Mouse (Mus musculus) frontal cortex, postnatal 36 days (tissue): Measurements from ENCODE around the gene 1810010H24Rik.
A peak's percentile ranks its signal among the peaks of the same experiment; 100 is the strongest.
"Not testable (repeated sequence)": the region's sequence is repeated elsewhere in the genome, so short reads cannot be mapped to it uniquely, and the experiment has no call there.

Source experiments
- DNase-seq, 2 experiments: peaks; one replicate each; pipeline ENCODE4 v3.0.0; 2022; ENCODE audit warnings: low spot score in 2 of 2

1810010H24Rik gene

GRCm38 (mm10) chr11:107041396-107041795 is 15.9 kb downstream of the 1810010H24Rik start:
- DNase-seq = no peak

DNA sequence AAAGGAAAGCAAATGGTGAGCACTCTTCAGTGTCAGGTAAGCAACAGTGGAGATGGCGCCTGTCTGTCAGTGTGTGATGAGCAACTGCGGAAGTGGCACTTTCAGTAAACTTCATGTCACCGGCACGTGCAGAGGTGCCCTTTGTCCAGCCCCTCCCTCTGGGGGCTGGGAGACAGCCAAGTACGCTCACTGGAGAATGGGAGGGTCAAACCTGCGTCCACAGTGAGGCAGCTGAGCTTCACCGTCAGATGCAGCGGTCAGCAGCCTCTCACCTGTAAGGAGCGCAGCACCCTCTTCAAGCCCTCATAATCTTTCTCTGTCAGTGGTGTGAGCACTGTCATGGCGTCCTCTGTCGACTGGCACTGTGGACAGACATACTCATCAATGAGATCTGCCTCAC is 17.9 kb downstream of the 1810010H24Rik start:
- DNase-seq = no peak

- DNase-seq = peak; percentile 63 to 75
These were observed 18.8 kb downstream of the 1810010H24Rik start for GRCm38 (mm10) chr11:107044321-107044720.

GRCm38 (mm10) chr11:107045546-107045945 is 20.1 kb downstream of the 1810010H24Rik start:
- DNase-seq = no peak

DNA sequence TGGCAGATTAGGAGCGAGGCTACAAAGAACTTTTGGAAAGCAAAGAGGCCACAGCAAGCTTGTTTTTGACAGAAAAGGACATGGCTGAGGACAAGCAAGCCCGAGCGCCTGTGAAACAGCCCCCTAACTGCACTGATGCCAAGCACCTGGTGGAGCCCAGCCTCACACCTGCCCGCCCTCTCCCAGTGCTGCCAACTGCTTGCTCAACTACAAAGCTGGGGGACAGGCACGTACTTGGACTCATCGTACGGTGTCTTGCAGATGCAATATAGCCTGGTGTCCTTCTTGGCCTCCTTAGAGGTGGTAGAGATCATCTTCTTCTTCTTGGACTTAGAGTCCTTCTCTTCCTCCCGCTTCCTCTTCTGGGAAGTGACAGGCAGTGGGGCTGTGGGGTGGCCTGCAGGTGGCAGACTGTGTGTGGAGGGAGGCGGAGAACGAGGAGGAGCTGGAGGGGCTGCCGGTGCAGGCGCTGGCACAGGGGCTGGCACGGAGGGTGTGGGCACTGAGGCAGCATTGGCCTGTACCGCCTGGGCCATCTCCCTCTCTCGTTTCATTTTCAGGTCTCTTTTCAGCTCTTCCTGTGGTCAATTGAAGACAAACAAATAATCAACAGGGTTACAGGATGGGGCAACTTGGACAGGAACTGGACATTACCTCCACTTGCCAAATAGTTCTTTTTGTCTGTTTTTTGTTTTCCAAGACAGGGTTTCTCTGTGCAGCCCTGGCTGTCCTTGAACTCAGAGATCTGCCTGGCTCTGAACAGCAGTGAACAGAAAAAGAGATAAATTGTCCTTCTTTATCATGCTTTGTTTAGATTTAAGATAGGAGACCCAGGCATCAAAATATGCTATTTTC is 21.5 kb downstream of the 1810010H24Rik start:
- no peak for DNase-seq

- no peak for DNase-seq
These were observed 29.4 kb downstream of the 1810010H24Rik start for GRCm38 (mm10) chr11:107054870-107055269.

DNA sequence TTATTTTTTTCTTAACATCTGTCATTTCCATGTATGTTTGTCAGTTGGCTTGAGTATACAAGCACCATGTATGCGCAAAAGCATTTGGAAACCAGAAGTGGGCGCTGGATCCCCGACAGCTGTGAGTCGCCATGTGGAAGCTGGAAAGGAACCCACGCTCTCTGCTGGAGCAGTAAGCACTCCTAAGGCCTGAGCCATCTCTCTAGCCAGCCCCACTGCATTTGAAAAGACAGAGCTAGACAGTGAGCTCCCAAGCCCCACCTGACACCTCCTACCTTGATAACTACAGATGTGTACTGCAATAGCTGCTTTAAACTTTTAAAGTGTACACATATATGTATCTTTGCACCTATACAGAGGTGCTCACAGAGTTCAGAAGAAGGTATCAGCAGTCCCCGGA is 31.9 kb downstream of the 1810010H24Rik start:
- no peak for DNase-seq

DNA sequence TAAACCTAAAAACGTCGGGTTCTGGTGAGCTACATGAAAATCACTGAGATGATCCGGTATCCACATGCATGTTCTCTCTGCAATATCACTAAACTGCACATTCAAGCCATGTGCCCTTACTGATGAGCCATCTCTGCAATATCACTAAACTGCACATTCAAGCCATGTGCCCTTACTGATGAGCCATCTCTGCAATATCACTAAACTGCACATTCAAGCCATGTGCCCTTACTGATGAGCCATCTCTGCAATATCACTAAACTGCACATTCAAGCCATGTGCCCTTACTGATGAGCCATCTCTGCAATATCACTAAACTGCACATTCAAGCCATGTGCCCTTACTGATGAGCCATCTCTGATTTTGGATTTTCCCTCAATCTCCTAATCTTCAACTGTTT is 34.2 kb downstream of the 1810010H24Rik start:
- DNase-seq = not testable (repeated sequence)

DNA sequence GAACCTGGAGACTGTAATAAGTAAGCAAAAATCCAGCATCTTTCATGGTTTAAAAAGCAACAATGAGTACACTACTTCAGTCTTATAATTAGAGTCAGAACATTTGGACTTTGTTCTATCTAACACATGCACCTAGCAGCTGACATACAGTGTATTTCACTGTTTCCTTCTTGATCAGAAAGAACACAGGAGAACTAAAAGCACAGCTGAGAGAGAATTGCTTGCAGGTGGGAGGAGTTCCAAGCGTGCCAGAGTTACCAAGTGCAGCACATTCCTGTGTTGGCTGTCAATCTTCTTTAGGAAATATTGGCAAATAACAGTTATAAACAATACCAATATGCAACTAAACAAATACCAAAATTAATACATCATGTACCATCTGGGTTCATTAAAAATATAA is 35.5 kb downstream of the 1810010H24Rik start:
- DNase-seq = no peak

GRCm38 (mm10) chr11:107063067-107063466 is 37.6 kb downstream of the 1810010H24Rik start:
- DNase-seq = no peak

DNA sequence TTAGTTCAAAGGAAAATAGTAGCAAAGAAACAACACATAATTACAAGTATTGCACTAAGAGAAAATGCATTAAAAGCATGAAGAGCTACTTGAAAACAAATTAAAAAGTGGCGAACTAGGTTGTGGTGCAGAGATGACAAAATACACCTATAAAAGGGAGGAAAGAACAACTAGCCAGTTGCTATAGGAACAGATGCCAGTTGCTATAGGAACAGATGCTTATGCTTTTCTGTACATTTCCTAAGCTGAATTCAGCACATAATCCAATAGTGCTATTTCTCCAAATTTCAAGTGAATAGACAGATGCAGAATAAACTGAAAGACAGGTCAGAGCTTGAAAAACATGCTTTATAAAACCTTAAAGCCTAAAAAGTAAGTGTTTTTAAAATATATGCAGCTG is 39.1 kb downstream of the 1810010H24Rik start:
- DNase-seq = no peak

GRCm38 (mm10) chr11:107065216-107065785 is 39.8 kb downstream of the 1810010H24Rik start:
- DNase-seq = no peak
